Mouse (Mus musculus) adrenal gland, postnatal 25 days (tissue): ENCODE measurements around the gene Ssu72. TPM values are rescaled to one million over a fixed set of nuclear protein-coding genes. Genes with fewer than 3 reads are reported as not detected.
"Not testable (repeated sequence)": the region's sequence is repeated elsewhere in the genome, so short reads cannot be mapped to it uniquely, and the experiment has no call there.

Experiments
- DNase-seq: peaks from one replicate; pipeline ENCODE4 v3.0.0; 2021; ENCODE audit warnings: mixed read lengths
- long read RNA-seq: library from polyadenylated mRNA; stranded (forward); transcript quantifications from one replicate; pipeline ENCODE4 v2.0.0, GENCODE M21; 2021
- total RNA-seq: library from RNA; stranded (reverse); gene quantifications from 2 replicates; pipeline ENCODE4 v1.2.3, GENCODE M21; 2021

Ssu72 gene
- total RNA-seq, result 100 and 123 TPM in 2 replicates
- long read RNA-seq, transcript Ssu72-203 (2 exons, 1,555 nt), result minor isoform, 5 of 102 reads
- long read RNA-seq, transcript Ssu72-201 (5 exons, 1,472 nt), result major isoform, 74 of 102 reads
- long read RNA-seq, partial matches to known transcripts, result 14 of 102 reads
- long read RNA-seq, other reads (novel, unspliced or antisense), result 5 of 102 reads

DNA sequence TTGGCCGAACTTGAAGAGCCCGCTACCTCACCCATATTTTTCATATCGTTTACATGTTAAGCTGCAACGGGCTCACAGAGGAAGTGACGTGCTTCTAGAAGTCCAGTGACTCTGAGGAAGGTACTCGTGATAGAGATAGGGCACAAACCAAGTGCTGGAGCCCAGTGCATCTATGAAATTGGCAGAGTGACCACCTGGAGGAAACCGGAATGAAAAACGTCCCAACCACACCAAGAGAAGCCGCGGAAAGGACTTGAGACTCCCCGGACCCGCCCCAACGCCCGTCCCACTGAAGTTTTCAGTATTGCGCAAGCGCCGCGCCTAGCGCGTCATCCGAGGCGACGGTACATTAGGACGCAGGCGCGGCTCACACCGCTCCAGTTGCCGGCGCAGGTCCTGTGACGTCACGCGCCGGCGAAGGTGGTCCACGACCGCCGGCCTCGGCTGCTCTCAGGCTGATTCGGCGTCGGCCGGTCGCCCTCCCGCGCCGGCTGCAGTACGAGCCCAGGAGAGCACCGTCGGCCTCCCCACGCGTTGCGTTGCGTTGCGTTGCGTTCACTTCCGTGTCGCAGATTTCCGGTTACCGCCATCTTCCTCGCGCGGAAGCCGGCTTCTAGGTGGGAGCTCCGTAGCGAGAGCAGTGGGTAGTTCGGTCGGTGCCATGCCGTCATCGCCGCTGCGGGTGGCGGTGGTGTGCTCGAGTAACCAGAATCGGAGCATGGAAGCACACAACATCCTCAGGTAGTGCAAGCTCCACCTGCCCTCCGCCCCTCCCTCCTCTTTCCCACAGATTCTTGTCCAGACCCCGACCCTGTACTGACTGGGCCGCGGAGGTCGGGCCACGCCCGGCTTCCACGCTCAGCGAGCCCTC is at the start of gene Ssu72:
Ssu72 (plus strand) TSS at position 80 of the 871 bp plus-strand sequence.
- DNase-seq, result peak; percentile 94

DNA sequence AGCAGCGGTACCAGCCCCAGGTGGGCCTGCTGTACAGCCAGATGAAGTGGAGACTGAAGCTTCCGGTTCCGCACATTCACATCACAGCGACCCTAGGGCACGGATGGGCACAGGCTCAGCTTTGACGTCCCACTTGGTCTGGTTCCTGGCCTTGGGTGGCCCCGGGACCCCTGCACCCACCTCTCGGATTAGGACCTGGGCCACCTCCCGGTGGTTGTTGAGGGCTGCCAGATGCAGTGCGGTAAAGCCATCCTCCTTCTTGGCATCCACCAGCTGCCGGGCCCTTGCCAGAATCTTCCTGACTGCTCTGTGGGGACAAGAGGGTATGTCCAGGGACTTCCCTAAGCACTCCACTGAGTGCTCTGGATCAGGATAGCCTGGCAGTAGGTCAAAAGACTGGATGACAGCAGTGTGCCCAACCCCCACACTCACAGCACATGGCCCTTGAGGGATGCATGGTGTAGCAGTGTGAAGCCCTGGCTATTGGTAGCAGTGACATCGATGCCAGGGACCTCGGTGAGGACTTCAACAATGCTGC is 48.3 kb upstream of the Ssu72 start:
- DNase-seq, result no peak

DNA sequence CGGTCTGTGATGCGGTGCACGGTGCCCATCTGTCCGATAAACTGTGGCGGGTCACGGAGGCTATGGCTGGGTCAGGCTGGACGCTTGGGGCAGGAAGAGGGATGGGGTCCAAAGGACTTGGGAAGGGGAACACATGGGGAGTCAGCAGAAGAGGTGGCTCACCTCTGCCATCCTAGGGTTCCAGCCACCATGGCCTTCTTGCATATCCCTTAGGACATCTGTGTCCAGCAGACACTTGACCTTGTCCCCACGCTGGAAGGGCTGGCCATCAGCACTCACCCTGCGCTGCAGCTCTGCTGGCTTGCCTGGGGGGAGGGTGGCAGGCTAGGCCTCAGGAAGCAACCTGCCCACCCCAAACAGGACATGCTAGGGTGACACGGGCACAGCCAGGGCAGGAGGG is 45.6 kb upstream of the Ssu72 start:
- no peak for DNase-seq

DNA sequence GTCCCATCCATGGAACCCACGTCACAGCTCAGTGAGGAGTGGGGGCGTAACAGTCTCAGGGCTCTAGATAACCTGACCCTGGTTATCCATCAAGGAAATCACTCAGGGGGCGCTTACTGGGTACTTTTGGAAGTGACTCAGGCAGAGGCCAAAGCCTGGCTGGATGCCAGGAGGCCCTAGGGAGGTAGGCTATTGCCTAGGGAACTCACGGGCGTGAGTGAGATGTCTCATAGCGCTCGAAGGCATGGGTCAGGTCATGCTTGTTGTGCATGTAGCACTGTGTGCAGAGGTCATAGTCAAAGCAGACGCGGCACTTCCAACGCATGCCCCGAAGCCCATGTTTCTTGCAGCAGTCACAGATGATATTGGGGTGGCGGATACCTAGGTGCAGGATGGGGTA is 44.0 kb upstream of the Ssu72 start:
- DNase-seq, result peak; percentile 59

DNA sequence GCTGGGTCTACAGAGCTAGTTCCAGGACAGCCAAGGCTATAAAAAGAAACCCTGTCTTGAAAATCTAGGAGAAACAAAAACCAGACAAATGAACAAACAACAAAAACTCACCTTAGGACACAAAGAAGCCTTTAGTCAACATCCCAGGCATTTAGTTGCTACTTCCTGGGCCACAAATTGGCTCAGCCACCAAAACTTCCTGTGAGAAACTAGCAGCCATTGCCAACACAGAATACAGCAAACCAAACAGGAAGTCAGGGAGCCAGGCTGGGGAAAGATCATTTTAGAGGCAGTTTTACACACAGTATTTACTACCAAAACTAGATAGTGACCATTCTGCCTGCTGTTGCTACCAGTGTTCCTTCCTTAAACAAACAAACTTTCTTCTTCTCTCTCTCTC is 37.7 kb upstream of the Ssu72 start:
- no peak for DNase-seq

DNA sequence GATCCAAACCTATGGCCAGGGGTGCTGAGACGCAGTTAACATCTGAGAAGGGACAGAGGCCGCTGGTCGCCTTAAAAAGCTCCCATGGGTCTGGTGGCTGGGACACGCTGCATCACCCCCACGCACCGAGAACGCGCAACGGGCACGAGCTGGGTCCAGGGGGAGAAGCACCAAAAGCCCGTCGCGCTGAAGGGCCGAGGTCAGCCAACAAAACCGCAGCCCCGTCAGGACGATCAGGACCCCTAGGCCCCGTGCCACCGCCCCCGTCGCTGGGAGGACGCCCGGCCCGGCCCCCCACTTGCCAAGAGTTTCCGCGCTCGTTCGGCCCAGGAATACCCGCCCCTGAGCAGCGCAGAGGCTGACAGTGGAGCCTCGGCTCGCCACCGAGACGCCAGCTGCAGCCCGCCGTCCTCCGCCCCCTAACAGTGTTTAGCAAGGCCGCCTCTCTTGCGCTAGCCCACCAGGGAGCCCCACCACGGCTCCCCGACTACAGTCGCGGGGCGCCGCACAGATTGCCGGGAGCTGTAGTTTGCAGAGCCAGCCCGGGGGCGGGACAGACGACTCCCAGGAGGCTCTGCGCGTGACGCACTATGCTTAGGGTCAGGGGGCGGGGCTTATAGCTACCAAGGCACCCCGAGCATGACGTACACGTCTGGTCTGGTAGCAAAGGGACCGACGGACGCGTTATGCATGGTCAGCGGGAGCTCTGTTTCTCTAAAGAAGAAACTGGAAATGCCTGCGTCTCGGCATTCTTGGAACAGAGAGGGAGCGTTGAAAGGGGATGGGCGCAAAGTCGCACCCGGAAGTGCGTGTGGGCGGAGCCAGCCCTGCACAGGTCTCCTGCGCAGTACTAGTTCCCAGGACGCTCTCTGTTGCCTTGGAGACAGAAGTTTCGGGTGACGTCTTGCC is 35.7 kb upstream of the Ssu72 start, which contains the start of gene Mib2:
Mib2 (minus strand) TSS at position 510 of the 909 bp plus-strand sequence.
- DNase-seq, result peak; percentile 95

DNA sequence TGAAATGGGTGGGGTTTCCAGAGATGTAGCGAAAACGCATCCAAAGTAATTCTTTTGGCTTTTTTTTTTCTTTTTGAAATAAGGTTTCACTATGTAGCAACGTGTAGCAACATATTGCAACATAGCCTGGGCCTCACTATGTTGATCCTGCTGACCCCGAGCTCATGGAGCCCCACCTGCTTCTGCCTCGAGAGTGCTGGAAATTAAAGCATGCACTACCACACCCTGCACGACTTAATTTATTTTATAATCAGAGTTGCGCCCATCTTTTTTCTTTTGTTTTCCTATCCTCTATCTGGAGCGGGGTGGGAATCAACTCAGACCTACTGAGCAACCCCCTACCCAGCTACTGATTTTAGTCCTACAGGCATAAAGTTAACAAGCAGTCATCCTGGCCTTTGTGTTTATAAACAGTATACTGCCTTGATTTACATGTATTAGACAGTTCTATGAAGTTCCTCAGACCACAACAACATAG is 35.0 kb upstream of the Ssu72 start:
- DNase-seq, result no peak

DNA sequence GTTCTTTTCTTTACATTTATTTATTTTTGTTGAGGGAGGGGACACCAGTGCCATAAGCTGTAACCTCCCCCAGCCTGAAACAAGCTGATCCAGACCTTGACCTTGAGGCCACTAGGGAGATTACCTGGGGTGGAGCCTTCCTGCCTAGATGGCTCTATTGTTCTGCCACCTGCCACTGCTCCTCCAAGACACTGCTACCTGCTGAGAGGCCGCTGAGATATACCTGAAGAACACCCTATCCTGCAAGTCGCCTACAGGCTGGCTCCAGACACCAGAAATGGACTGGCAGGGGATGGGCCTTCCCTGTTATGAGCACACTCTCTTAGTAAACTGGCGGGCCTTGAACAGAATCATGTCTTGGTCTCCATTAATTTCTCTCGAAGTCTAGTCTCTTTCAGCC is 34.4 kb upstream of the Ssu72 start:
- not testable (repeated sequence) for DNase-seq

DNA sequence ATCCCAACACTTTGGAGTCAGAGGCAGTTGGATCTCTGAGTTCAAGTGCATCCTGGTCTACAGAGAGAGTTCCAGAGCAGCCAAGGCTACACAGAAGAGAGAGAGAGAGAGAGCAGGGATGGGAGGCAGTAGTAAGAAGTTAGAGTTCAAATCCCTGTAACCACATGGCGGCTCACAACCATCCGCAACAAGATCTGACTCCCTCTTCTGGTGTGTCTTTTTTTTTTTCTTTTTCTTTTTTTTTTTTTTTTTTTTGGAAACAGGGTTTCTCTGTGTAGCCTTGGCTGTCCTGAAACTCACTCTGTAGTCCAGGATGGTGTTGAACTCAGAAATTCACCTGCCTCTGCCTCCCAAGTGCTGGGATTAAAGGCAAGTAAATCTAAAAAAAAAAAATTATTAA is 32.5 kb upstream of the Ssu72 start:
- no peak for DNase-seq

DNA sequence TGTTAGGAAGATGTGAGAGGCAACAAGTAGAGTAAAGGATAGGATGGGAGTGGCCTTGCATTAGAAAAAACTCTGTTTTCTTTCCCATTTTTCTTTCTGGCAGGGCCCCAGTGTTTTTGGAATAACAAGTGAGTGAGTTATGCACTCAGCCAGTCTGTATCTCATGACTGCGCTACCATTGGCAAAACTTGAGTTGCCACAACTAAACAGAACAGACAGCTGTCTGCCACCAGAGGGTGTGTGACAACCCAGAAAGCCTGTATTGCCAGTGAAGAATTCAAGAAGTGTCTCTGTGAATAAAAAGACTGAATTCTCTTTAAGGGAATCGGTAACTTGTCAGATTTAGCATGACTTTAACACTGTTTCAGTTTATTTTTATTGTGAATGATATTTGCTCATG is 28.6 kb upstream of the Ssu72 start:
- no peak for DNase-seq

DNA sequence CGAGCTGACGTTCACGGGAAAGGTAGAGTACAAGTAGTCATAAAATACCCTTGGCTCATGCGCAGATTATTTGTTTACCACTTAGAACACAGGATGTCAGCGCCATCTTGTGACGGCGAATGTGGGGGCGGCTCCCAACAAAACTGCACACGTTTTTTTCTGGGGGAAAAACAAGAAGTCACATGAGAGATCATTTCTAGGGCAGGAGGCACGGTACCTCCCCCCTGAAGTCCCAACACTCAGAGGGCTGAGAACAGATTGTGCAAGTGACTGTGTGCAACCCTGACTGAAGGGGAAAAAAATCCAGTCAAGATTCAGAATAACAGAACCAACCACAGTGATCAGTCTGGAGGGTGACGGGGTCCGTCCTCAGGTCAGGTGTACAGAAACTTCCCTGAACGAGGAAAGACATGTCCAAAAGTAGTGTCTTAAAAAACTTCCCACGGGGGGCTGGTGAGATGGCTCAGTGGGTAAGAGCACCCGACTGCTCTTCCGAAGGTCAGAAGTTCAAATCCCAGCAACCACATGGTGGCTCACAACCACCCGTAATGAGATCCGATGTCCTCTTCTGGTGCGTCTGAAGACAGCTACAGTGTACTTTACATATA is 20.8 kb upstream of the Ssu72 start:
- DNase-seq, result not testable (repeated sequence)

DNA sequence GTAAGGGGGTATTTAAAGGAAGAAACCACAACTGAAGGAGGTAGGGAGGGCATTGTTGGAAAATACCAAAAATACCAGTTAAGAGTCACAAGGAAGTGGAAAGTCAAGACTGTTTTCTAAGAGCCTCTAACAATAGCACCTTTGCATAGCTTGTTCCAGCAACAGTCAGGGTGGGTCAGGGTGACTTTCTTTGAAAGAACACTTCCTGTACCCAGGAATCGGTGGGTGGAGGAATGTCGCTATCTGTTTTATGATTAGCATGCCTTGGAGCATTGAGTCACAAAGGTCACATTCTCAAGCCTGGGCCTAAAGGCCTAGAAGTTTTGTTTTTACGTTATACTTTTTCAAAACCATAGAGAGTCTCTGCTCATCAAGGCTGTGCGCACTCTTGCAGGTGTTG is 16.8 kb upstream of the Ssu72 start:
- DNase-seq, result not testable (repeated sequence)

DNA sequence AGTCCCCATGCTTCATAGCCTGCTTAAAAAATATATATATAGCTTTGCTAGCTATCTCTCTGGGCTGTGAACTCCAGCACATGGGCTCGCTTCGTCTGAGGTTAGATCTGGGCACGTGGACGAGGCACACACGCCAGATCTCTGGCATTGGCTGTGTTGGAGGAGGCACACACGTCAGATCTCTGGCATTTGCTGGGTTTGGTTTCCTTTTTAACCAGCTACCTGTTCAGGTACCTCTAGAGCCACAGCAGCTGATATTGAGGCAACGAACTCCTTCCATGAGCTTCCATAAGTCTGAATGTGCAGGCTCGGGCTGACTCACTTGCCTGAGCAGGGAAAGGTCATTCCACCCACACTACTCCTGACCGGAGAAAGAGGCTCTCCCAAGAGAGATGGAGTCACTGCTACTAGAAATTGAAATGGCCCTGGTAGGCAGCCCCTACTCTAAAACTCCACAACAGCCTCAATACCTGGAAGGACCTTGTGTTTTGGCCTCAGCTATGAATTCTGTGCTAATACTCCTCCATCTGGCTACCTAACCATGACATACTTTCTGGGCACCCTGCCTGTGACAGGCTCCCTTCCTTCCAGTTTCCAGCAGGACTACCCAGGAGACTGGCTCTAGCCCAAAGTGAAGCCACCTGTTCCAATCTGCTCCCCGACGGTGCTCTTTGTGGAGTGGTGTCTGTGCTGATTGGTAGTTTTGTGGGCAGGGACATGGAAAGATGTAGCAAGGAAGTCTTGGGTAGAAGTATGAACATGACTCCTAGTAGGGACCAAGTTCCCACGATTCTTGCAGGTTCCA is 13.8 kb upstream of the Ssu72 start:
- peak; percentile 20 for DNase-seq

DNA sequence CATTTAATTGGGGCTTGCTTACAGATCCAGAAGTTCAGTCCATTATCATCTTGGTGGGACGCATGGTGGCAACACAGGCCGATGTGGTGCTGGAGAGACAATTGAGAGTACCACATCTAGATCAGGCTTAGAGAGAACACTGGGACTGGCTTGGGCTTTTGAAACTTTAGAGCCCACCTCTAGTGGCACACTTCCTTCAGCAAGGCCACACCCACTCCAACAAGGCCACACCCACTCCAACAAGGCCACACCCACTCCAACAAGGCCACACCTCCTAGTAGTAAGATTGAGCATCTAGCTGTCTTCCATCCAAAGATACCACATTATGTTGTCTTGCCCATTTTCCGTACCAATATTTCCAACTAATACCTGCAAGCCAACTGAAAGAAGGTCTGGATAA is 12.2 kb upstream of the Ssu72 start:
- no peak for DNase-seq

DNA sequence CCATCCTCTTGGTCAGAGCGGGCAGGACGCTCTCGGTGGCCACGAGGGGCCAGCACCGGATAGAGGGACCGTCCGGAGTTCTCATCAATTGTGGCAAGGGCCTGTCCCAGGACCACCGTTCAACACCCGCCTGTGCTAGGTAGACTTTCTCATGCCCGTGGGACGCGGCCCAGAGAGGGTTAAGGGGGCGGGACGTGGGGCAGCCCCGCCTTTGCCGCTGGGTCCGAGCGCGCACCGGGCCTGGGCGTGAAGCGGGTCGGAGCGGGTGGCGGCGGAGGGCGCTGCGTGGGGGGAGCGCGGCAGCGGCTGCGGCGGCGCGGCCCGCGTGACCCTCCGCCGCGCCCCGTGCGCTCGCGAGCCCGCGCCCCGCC is 10.5 kb upstream of the Ssu72 start, which contains the start of gene Fndc10:
Fndc10 (plus strand) TSS at position 232 of the 371 bp plus-strand sequence.
- peak; percentile 84 for DNase-seq

DNA sequence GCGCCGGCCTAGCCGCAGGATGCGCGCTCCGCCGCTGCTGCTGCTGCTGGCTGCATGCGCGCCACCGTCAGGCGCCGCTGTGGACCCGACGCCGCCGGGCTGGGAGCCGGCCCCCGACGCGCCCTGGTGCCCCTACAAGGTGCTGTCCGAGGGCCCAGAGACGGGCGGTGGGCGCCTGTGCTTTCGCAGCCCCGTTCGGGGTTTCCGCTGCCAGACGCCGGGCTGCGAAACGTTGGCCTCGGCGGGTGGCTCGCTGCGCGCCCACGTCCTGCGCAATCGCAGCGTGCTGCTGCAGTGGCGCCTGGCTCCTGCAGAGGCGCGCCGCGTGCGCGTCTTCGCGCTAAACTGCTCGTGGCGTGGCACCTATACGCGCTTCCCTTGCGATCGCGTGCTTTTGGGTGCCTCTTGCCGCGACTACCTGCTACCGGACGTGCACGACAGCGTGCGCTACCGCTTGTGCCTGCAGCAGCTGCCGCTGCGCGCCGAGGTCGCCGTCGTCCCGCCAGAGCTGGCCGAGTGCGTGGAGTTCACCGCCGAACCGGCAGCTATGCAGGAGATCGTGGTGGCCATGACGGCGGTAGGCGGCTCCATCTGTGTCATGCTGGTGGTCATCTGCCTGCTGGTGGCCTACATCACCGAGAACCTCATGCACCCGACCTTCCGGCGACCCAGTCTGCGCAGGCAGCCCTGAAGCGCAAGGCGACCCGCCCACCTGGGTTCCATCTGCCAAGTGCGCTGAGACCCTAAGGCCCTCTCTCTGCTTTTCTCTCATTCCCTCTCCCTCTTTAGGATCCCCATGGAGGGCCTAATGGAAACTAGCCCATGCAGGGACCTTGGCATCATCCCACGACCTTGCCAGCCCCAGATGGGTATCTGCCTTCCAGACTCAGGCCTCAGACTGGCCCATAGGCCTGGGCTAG is 9.9 kb upstream of the Ssu72 start:
- peak; percentile 61 for DNase-seq

DNA sequence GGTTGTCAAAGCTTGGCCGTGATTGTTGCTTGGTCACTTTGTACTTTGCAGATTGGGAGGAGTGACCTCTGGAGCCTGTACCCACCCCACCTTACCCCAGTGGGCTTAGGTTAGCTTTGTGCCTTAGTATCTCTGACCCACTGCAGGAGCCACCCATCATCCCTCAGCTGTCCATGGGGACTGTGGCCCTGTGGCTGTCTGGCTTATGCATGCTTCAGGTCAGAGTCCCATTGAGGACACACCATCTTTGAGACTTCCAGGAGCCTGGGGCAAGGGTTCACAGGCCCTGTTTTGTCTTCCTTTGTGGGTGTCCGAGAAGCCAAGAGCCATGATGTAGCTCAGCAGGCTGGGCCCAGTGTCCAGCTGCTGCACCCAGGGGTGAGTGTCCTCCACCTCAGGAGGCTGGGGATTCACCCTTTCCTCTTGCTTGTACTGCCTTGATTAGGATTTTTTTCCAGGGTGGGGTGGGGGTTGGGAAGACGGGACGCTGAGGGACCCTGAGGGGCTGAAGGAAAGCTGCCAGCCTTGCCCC is 9.0 kb upstream of the Ssu72 start:
- peak; percentile 9 for DNase-seq

DNA sequence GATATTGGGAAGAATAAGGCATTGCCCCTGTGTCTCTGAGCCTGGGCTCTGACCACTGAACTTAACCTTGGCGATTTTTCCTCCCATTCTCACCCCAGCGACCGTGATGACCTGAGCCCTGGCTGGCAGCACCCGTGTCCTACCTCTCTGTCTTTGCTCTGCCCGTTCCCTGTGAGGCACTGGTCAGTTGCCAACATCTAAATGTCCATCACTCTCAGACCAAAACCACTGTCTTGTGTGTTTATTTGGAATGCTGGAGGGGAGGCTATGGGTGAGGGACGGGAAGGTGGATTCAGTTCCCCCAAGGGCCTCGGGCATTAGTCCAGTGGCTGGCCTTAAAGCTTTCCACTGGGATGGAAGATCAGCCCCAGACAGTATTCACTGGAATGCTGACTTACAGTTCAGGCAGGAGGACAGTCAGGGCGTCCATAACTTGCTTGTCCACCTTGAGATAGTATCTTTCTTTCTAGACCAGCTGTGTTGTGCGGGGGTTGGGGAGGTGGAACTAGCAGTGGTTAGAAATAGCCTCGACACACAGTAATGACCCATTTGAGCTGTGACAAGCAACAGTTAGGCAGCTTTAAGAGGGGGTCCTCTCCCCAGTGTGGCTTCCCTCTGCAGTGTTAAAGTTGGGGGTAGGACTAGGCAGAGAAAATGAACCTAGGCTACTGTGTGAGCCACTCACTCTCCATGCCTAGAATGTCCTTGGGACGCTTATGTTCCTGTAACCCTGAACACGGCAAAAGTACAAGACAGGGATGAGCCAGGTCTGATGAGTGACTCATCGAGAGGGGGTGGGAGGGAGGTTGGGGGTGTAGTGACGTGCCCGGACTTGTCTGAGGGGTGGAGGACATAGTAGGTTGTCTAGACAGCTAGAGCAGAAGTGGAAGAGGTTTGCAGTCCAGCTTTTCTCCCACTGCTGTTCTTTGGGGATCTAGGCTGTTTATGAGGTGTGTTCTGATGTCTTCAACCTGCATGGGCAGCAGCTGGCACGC is 8.0 kb upstream of the Ssu72 start:
- peak; percentile 52 for DNase-seq
